In genomic region chr14:34033841-34034610, GRCm38 (mm10) we compare ENCODE assay signal across 27 mouse cellular contexts. TPM values are rescaled to one million over a fixed set of nuclear protein-coding genes. Genes with fewer than 3 reads are reported as not detected.
A peak's percentile ranks its signal among the peaks of the same experiment; 100 is the strongest.
DNase-seq lines count a peak whose midpoint lies in the region; ATAC-seq lines count a peak whose summit lies in the region.
"Had no signal": no experiment of that assay in that cellular context is flagged by ENCODE, and none has a peak within 500 bp of the region (broad histone marks: within the 10 kb centered on the region; RNA-seq: fewer than 3 reads in every experiment).

No protein-coding gene starts in this region.

- ATAC-seq in heart, embryonic 12.5 days (ENCODE audit: insufficient number of reproducible peaks, low FRiP score) = no peak
- ATAC-seq: CD4-positive, CD25-positive, alpha-beta regulatory T cell, adult 4 months; forebrain, embryonic 14.5 days; hindbrain, postnatal 0 days; intestine, embryonic 15.5 days had no signal

- WGBS in heart, embryonic 10.5 days = 79% methylated on average over 8 of the region's 8 CpGs
- 81% methylated on average over 8 of the region's 8 CpGs for WGBS in heart, embryonic 12.5 days

- no peak overlapping the region for H3K4me2 ChIP-seq in heart, embryonic 12.5 days
- H3K4me2 ChIP-seq: embryonic facial prominence, embryonic 13.5 days; heart, embryonic 15.5 days; hindbrain, embryonic 13.5 days; intestine, embryonic 15.5 days had no signal

- no peaks in the 10 kb centered on the region for H3K4me1 ChIP-seq in heart, embryonic 10.5 days
- no peaks in the 10 kb centered on the region for H3K4me1 ChIP-seq in heart, embryonic 12.5 days (replicated peaks)
- H3K4me1 ChIP-seq: embryonic facial prominence, embryonic 13.5 days; heart, embryonic 15.5 days; hindbrain, embryonic 13.5 days; intestine, embryonic 15.5 days had no signal

- H3K27ac ChIP-seq in heart, embryonic 10.5 days = no peak overlapping the region
- H3K27ac ChIP-seq in heart, embryonic 12.5 days (ENCODE audit: poor library complexity, severe bottlenecking) = no peak overlapping the region
- H3K27ac ChIP-seq: embryonic facial prominence, embryonic 13.5 days; heart, embryonic 15.5 days; hindbrain, embryonic 13.5 days; hindbrain, postnatal 0 days; intestine, embryonic 15.5 days had no signal

- H3K9ac ChIP-seq in heart, embryonic 12.5 days = no peak overlapping the region
- H3K9ac ChIP-seq: embryonic facial prominence, embryonic 13.5 days; heart, embryonic 15.5 days; hindbrain, embryonic 13.5 days; intestine, embryonic 15.5 days had no signal

- H3K27me3 ChIP-seq in heart, embryonic 10.5 days (ENCODE audit: insufficient read depth, poor library complexity, severe bottlenecking) = no peaks in the 10 kb centered on the region
- no peaks in the 10 kb centered on the region for H3K27me3 ChIP-seq in heart, embryonic 12.5 days (replicated peaks)
- H3K27me3 ChIP-seq: embryonic facial prominence, embryonic 13.5 days; heart, embryonic 15.5 days; hindbrain, embryonic 13.5 days; intestine, embryonic 15.5 days had no signal

- H3K4me3 ChIP-seq in heart, embryonic 10.5 days = no peak overlapping the region
- H3K4me3 ChIP-seq in heart, embryonic 12.5 days = no peak overlapping the region
- H3K4me3 ChIP-seq: embryonic facial prominence, embryonic 13.5 days; heart, embryonic 15.5 days; hindbrain, embryonic 13.5 days; intestine, embryonic 15.5 days had no signal

- no peaks in the 10 kb centered on the region for H3K9me3 ChIP-seq in heart, embryonic 10.5 days
- no peaks in the 10 kb centered on the region for H3K9me3 ChIP-seq in heart, embryonic 12.5 days (replicated peaks)
- H3K9me3 ChIP-seq: embryonic facial prominence, embryonic 13.5 days; heart, embryonic 15.5 days; hindbrain, embryonic 13.5 days; intestine, embryonic 15.5 days had no signal

- DNase-seq in adrenal gland, adult (ENCODE audit: inconsistent age in 2 of 2, low spot score in 1 of 2) = peak; percentile 58 to 84
- DNase-seq in adrenal gland, postnatal 4 days (ENCODE audit: low spot score in 2 of 2) = no peak
- peak; percentile 71 for DNase-seq in heart, embryonic 10.5 days (ENCODE audit: low spot score)
- peak; percentile 27 for DNase-seq in retina, embryonic 14.5 days (ENCODE audit: low spot score)
- DNase-seq in embryo, embryonic 10 days (ENCODE audit: low spot score) = no peak
- no peak for DNase-seq in cerebellum, adult 11-12 months
- DNase-seq: B cell, adult 2 months; cerebellum, adult 11 months; cerebellum, adult 9-10 months; cerebellum, postnatal 25 days; gastrocnemius, postnatal 10 days; heart, postnatal 14 days; kidney, adult 2 months had no signal

- no peaks in the 10 kb centered on the region for H3K36me3 ChIP-seq in heart, embryonic 10.5 days
- H3K36me3 ChIP-seq in heart, embryonic 12.5 days = no peaks in the 10 kb centered on the region
- H3K36me3 ChIP-seq: embryonic facial prominence, embryonic 13.5 days; G1E; heart, embryonic 15.5 days; hindbrain, embryonic 13.5 days; intestine, embryonic 15.5 days had no signal

RNA-seq across cellular contexts. Expression of gene Gm5460, which starts 17.5 kb away (rescaled TPM):
- not detected for total RNA-seq in adrenal gland, postnatal 4 days (2021)
- polyA plus RNA-seq in heart, embryonic 10.5 days (2016; fragmentation: Nextera tagmentation; extraction: Ambion mirVana) = not detected in 2 replicates
- not detected in 2 replicates for polyA plus RNA-seq in heart, embryonic 12.5 days (2016; fragmentation: Nextera tagmentation; extraction: Ambion mirVana)
- total RNA-seq: G1E; gastrocnemius, postnatal 10 days; heart, postnatal 14 days; hematopoietic stem cell, adult 5-6 weeks; hindbrain, postnatal 0 days had no signal
- polyA plus RNA-seq: brain, embryonic 14.5 days; CD4-positive, CD25-positive, alpha-beta regulatory T cell, adult 4 months; cortical plate, adult 2 months; embryonic facial prominence, embryonic 13.5 days; forebrain, embryonic 14.5 days; G1E; heart, embryonic 15.5 days; hindbrain, embryonic 13.5 days; hindbrain, postnatal 0 days; intestine, embryonic 15.5 days; kidney, adult 2 months had no signal

RNA-seq across cellular contexts. Expression of gene Antxrl, which starts 18.5 kb away (rescaled TPM):
- not detected for total RNA-seq in adrenal gland, postnatal 4 days (2021)
- not detected in 2 replicates for polyA plus RNA-seq in heart, embryonic 10.5 days (2016; fragmentation: Nextera tagmentation; extraction: Ambion mirVana)
- not detected in 2 replicates for polyA plus RNA-seq in heart, embryonic 12.5 days (2016; fragmentation: Nextera tagmentation; extraction: Ambion mirVana)
- total RNA-seq: adrenal gland, adult 18-20 months; gastrocnemius, postnatal 10 days; heart, postnatal 14 days; hematopoietic stem cell, adult 5-6 weeks; hindbrain, postnatal 0 days had no signal
- polyA plus RNA-seq: brain, embryonic 14.5 days; CD4-positive, CD25-positive, alpha-beta regulatory T cell, adult 4 months; cortical plate, adult 2 months; embryonic facial prominence, embryonic 13.5 days; forebrain, embryonic 14.5 days; G1E; heart, embryonic 15.5 days; hindbrain, embryonic 13.5 days; hindbrain, postnatal 0 days; intestine, embryonic 15.5 days; kidney, adult 2 months had no signal

RNA-seq across cellular contexts. Expression of gene Gm30083, which starts 19.0 kb away (rescaled TPM):
- not detected for total RNA-seq in adrenal gland, postnatal 4 days (2021)
- not detected in 2 replicates for polyA plus RNA-seq in heart, embryonic 10.5 days (2016; fragmentation: Nextera tagmentation; extraction: Ambion mirVana)
- polyA plus RNA-seq in heart, embryonic 12.5 days (2016; fragmentation: Nextera tagmentation; extraction: Ambion mirVana) = not detected in 2 replicates
- total RNA-seq: adrenal gland, adult 18-20 months; G1E; gastrocnemius, postnatal 10 days; heart, postnatal 14 days; hematopoietic stem cell, adult 5-6 weeks; hindbrain, postnatal 0 days had no signal
- polyA plus RNA-seq: brain, embryonic 14.5 days; CD4-positive, CD25-positive, alpha-beta regulatory T cell, adult 4 months; cortical plate, adult 2 months; embryonic facial prominence, embryonic 13.5 days; forebrain, embryonic 14.5 days; G1E; gonadal fat pad, adult 2 months; heart, embryonic 15.5 days; hindbrain, embryonic 13.5 days; hindbrain, postnatal 0 days; intestine, embryonic 15.5 days; kidney, adult 2 months had no signal

RNA-seq across cellular contexts. Expression of gene Anxa8, which starts 51.8 kb away (rescaled TPM):
- 1 to 10 TPM; 3.7 to 4.0 TPM for total RNA-seq in adrenal gland, postnatal 4 days (2021)
- polyA plus RNA-seq in heart, embryonic 10.5 days (2016; fragmentation: Nextera tagmentation; extraction: Ambion mirVana) = 0.49 and 0.53 TPM in 2 replicates
- polyA plus RNA-seq in heart, embryonic 12.5 days (2016; fragmentation: Nextera tagmentation; extraction: Ambion mirVana) = 0.61 and 0.74 TPM in 2 replicates
- total RNA-seq: G1E; hematopoietic stem cell, adult 5-6 weeks; hindbrain, postnatal 0 days had no signal
- polyA plus RNA-seq: CD4-positive, CD25-positive, alpha-beta regulatory T cell, adult 4 months; forebrain, embryonic 14.5 days; G1E; hindbrain, embryonic 13.5 days had no signal

RNA-seq across cellular contexts. Expression of gene Zfp488, which starts 55.5 kb away (rescaled TPM):
- under 1 TPM; 0.08 to 0.17 TPM for total RNA-seq in adrenal gland, postnatal 4 days (2021)
- polyA plus RNA-seq in heart, embryonic 10.5 days (2016; fragmentation: Nextera tagmentation; extraction: Ambion mirVana) = 0.03 and 0.12 TPM in 2 replicates
- 0.04 TPM in 1 of 2 replicates, not detected in the other for polyA plus RNA-seq in heart, embryonic 12.5 days (2016; fragmentation: Nextera tagmentation; extraction: Ambion mirVana)
- total RNA-seq: adrenal gland, adult 18-20 months; heart, postnatal 14 days; hematopoietic stem cell, adult 5-6 weeks had no signal
- polyA plus RNA-seq: CD4-positive, CD25-positive, alpha-beta regulatory T cell, adult 4 months; G1E; heart, embryonic 15.5 days; kidney, adult 2 months had no signal

Comparison
In these comparisons a context has a peak if more than half of its experiments do, and no peak if none do; other contexts are left out.
1. DNase-seq: peak in adrenal gland, adult (2 of 2), heart, embryonic 10.5 days (single experiment) and retina, embryonic 14.5 days (single experiment); none in adrenal gland, postnatal 4 days (0 of 2), embryo, embryonic 10 days (single experiment) and cerebellum, adult 11-12 months (single experiment).